Mouse (Mus musculus) kidney, adult 18-20 months (tissue): ENCODE measurements around the gene Fabp6.

Source experiments
- DNase-seq: peaks from one replicate; pipeline ENCODE4 v3.0.0; 2021

Gene Fabp6

DNA sequence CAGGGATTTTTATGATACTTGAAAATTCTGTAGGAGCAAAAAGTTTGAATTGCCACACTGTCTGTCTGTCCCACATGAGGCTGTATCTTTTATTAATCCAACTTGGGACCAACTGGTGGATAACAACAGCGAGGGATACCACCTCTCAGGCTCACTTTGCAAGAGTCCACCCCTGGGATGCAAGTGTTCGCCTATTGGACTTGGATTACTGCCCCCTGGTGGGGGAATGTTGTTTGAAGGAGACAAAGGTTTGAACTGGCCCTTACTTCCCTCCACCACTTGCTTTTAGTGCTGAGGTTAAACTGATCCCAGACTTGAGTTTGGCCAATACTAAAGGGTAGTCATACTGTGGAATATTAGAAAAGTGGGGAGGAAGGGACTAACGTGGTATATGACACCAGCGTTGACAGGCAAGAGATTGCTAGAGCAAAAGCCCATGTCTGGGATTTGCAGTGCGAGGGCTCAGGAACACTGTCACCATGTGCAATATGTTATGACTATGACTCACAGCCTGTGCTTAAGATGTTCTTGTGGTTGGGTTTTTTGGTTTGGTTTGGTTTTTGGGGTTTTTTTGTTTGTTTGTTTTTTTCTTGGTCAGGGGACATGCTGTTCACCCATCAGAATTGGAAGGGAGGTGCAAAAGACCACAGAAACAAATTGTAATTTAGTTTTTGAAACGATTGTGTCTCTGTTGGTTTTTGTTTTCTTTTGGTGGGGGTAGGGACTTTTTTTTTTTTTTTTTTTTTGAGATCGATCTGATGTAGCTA lies 14.8 kb downstream of the Fabp6 start, which contains the start of gene 4933415A04Rik:
TSS of gene 4933415A04Rik (plus strand) at position 717 of the 767 bp plus-strand sequence.
- DNase-seq = peak; percentile 74

DNA sequence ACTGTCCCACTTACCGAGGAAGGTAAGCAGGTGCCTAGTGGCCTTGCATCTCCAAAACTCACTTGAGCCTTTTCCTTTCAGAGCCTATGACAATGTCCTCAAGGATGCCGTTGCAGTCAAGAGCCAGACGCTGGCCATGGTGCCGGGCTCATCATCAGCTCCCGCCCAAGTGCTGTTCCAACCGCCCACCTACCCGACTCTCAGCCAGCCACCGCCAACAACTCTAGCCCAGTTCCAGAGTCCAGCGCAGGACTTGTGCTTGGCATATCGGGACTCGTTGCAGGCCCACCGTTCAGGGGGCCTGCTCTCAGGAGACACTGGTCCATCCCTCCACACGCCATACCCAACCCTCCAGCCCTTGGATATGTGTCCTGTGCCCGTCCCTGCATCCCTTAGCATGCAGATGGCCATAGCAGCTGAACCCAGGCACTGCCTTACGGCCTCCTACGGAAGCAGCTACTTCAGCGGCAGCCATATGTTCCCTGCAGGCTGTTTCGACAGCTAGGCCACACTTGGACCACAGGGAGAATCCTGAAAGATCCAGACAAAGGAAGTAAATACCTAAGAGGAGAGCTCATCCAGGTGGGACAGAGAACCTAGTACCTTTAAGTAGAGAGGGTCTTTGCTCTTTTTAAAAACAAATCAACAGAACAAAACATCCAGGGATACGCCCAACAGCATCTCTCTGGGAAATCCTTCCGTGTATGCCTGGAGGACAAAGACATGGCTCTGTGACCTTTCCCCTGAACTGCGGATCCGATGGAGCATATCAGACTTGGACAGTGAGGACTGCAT lies 15.9 kb downstream of the Fabp6 start:
- DNase-seq = no peak

DNA sequence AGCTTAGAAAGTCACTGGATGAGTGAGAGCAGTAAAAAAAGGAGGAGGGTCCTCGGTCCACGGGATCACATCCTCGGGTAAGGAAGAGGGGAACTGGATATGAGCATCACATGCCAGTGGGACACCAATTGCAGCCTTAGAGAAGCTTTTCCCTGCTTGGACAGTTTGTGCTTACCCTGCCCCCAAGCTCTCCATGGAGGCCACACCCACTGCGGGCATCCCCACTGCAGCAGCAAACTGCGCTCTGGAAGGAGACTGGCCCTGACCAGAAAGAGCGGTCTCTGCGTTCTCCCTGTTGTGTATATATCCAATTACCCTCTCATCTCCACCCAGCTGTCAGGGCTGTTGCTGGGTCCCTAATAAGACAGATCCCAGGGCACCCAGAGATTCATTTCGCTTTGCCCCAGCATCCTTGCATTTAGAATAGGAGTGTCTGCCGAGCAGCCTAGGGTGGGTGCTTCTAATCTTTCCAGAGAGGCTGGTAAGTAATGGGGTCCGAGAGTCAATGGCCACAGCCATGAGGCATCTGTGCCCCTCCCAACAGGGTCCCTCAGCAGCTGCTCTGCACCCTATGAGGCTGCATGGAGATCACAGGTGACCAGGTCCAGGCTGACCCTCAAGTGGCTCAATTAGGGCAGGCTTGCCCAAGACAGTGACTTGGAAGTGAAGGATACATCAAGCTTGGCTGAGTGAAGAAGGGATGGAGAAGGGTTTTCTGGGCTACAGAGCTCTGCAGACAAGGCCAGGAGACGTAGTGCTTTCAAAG lies 23.4 kb downstream of the Fabp6 start:
- DNase-seq = no peak

DNA sequence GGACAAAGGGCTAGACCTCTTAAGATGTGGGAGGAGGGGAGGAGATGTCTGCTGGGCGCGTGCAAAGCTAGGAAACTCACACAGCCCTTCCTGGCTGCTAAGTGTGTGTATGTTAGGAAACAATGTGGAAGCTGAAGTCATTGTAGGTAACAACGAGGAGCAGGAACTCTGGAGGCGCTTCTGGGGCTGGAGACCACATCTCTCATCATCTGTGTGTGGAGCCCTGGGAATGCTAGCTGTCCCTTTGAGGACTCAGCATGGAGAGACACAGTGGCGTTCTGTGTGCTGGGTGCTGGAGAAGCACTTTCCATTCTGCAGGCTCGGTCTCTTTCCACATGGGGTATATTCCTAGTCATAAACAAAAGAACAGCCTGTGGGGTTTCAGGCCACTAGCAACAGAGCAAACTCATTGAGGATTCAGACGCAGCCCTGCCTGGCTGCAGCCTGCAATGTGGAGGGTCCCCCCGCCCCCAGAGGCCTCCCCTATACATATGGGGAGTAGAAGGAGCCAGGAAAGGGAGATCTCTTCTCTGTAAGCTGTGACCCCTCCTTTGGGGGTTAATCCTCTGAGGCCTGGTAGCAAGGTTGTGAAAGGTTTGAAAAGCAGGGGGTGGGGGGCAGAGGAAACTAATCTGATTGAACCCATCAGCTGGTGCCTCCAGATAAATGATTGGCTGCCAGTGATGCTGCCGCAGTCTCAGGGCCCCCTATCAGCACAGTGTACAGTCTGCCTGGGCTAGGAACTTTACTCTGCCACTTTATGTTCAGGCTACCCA lies 25.8 kb downstream of the Fabp6 start:
- DNase-seq = no peak

DNA sequence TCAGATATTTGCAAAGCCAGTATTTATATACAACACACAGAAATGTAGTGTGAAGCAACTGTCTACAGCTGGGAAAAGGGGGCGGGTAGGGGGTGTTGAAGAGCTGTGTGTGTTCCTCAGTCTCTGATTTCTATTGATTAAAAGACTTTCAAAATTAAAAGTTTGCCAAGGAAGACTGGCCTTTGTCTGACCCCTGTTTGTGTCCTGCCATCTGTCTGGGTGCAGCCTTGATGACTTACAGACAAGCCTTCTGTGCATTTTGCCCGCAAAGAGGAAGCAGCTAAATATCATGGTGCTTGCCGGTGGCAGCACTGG lies 26.3 kb downstream of the Fabp6 start:
- no peak for DNase-seq

DNA sequence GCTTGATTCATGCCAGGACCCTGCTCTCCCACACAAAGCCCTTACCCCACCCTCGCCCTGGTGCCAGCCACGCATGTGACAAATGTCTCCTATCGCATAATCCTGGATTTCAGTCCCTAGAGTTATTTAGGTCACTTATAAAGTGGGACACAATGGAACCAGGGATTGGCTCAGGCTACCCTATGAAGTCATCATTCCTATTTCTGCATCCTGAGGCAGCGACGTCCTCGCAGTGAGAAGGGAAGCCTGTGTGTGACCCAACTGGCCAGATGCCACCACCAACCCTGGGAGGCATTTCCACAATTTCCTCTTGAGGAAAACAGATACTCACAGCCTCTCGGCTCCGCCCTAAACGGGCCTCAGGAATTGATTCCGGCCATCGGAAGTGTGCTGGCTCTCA lies 31.7 kb downstream of the Fabp6 start:
- peak; percentile 78 for DNase-seq

DNA sequence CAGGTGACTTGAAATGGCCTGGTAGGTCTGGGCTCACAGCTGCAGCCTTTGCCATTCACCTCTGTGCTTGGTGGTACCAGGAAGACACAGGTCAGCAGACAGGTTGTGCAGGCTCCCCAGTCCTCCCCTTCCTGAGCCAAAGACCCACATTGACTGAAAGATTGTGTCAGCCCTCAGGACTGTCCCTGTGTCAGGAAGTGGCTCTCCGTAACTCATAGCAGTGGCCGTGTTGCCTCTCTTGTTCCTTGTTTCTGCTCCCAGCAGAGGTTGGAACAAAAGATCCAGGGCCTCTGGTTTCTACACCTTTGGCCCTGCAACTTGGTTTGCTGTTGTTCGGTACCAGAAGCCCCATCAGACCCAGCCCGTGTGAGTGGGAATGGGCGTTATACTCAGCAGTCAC lies 32.2 kb downstream of the Fabp6 start:
- DNase-seq = no peak

DNA sequence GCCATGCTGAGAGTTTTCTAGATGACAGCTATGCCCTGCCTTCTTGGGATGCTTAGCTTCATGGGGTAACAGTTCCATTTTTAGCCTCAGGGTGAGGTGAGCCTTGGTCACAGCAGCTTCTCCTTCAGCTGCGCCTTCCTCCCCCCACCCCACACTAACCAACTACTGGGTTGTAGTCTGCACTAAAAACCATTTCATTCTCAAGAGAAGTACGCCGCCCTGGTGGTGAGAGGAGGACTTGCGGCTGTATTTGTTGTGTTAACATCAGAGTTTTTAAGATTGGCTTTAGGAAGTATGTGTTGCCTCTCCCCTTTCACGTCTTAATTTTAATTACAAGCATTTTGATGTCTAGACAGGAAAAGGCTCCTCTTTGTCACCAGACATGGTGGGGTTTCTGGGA lies 33.1 kb downstream of the Fabp6 start:
- peak; percentile 50 for DNase-seq

DNA sequence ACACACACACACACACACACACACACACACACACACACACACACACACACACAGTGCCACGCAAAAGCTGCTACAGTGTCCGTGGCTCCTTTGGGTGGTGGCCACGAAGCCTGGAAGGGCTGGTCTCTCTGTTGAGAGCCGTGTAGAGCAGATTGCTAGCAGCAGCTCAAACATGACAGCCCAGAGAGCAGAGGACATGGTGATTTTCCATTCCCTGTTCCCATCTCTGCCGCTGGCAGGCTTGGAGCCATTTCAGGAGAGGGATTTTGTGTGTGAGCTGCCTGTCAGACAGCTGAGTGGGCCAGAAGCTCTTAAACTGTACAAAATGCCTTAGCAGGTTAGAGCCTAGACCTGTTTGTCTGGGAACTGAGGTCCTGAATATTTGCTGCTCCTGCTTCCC lies 34.6 kb downstream of the Fabp6 start:
- no peak for DNase-seq

DNA sequence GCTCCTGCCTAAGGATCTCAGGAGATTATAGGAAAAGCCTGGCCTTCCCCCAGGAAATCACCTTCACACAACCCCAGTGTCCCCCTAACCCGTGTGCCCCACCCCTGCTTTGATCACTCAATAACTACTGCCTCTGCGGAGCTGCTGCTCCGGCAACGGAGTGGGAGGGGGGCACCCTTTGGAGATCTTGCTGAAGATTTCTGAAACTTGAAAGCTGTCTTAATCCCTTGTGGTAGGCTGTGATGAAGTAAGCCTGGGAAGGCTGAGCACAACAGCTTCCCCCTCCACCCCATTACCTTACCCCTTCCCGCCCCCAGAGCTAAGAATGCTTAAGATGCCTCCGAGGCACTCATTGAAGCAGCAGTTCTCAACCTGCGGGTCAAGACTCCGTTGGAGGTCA lies 35.5 kb downstream of the Fabp6 start:
- no peak for DNase-seq

DNA sequence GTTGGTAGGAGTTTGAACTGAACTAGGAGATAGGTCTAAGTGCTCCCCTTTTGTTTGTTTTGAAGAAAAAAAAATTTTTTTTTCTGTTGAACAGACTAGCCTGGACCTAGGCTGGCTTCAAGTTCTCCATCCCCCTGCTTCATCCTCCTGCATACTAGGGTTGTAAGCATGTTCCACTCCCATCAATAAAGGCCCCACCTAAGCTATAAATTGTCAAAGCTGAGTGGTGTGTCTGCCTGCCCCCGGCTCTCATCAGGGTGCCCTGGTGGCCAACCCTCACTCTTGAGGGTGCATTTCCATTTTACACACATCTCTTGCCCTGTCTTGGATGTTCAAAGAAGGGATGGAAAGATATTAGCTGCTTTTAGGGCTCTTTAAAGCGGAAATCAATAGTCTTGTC lies 35.9 kb downstream of the Fabp6 start:
- DNase-seq = no peak

DNA sequence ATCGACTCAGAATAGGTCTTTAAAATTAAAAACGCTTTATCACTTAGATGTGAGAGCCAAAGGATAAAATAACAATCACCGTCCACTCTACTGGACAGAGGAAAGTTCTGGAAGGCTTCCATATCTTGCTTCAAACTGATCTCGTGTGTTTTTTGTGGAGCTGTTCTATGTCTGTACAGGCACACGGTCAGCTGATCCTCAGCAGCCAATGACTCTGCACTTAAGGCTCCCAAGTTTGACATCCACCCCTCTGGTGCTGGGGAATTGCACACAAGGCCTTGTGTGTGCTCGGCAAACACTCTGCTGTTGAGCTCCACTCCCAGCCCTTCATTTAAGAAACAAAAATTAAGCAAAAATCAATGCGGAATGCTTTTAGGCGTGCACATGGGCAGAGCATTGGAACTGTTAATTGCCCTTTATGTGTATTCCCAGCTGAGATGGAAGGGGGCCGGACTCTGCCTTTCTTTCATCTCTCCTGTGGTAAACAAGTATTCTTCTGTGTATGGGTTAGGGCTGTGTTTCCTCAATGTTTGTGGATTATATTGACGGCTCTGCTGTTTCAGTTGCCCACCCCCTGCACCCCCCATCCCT lies 37.6 kb downstream of the Fabp6 start:
- no peak for DNase-seq

DNA sequence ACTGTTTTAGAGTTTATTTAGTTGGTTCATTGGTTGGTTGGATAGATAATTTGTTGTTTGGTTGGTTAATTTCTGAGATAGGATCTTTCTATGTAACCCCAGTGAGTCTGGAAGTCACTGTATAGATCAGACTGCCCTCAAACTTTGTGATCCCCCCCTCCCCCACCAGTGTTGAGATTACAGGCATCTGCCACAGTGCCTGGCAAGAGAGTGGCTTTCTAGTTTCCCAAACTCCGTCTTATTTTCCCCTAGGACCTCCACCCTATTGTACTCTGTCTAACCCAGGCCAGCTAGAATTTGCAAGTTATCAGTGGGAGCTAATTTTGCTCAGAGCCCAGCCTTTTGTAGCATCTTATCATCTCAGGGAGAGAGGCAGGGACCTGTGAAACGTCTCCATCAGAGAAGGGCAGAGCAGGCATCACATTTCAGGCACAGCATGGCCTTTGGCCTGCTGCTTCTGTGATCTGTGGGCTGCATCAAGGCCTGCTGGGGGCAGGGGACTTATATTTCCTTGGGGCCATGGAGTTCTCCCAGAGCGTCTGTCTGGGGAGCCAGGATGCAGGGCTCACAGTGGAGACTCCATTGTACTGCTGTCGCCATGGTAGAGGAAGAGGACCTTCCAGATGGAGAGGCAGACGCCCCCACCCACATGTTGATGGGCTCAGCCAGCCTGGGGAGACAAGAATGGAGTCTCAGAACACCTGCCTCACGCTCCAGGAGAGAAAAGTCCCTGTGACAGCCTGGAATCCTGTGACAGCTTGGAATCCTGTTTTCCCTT lies 41.6 kb downstream of the Fabp6 start:
- no peak for DNase-seq

DNA sequence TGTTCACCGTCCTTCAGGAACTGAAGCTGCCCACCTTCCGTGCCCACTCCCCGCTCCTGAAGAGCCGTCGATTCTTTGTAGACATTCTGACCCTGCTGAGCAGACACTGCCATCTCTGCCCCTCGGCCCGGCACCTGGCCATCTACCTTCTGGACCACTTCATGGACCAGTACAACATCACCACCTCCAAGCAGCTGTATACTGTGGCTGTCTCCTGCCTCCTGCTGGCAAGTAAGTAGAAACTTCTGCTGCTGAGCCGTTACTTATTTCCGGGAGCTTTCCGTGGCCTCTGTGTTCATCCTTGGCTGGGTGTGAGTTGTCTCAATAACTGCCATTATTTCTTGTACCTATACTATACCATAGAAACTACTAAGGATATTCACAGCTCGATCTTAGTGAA lies 44.8 kb downstream of the Fabp6 start:
- no peak for DNase-seq

DNA sequence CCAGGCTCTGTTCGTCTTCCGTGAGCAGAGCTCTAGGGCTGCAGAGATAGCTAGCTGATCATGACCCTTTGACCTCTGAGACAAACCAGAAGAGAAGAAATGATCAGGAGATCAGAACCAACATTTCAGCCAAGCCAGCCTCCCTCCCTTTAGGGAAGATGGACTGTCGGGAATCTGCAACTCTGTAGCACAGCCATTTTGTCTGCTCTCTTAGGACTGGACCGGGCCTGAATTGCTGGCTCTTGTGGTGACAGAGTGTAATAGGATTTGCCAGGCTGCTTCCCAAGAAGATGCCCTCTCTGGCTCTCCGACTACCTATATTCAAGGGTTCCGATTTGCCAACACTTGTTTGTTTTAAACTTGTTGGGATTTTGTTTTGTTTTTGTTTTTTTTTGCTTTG lies 48.7 kb downstream of the Fabp6 start:
- DNase-seq = no peak

DNA sequence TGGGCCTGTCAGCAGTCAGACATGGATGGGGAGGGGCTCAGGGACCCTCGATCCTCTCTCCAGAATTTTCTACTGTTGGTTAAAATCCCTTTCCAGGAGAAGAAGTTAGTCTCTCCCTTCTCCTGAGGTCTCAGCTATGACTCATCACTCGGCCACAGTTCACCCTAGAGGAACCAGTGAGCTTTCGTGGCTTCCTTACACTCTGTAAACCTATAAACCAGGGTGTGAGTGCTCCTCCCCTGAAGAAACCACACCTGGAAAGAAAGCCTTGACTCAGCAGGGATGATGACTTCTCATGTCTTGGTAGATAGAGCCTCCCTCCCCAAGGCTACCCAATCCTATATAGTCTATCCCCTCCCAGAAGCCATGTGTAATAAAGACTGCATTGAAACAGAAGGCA lies 49.6 kb downstream of the Fabp6 start:
- DNase-seq = no peak

DNA sequence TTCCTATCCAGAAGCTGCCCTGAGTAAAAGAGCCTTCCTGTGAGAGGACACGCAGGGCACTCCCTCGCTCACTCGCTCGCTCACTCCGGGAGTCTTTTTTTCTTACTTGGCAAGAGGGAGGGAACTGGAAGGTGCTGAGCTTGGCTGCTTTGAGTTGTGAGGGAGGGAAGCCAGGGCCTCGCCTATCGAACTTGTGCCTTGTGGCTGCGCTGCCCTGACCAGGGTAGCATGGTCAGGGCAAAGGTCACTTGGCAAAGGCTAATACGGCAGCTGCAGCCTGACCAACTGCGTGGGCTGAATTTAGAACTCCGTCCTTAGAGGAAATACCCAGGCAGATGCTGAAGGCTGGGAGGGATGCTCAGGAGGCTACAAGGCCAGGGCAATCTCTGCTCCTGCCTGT lies 51.6 kb downstream of the Fabp6 start:
- DNase-seq = peak; percentile 69

DNA sequence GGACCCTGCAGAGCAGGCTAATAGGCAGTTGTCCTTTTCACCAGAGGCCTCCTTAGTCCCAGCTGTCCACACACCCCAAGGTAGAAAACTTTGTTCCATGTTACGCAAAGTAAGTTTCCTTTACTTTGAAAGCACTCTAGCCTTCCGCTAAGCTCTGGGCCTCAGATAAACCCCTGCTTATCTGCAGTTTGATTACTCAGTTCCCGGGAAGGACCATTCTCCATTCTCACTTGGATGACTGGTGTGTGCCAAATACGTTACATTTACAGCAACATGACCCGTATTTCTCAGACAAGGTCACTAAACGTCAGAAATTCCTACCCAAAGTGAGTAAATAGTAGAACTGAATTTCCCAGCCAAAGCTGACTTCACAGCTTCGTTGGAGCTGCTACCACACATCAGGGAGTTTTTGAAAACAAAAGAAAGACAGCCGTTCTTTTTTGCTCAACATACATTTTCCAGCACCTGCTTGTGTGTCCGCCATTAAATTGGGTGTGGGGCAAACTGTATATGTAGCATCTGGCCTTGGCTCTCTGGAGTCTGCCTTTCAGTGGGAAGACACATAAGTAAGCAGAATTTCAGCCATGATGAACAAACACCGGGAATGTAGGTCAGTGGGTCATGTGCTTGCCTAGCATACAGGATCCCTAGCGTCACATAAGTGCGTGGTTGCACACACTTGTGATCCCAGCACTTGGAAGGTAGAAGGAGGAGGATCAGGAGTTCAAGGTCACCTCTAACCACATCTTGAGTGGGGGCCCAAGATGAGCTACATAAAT lies 52.5 kb downstream of the Fabp6 start:
- DNase-seq = no peak

DNA sequence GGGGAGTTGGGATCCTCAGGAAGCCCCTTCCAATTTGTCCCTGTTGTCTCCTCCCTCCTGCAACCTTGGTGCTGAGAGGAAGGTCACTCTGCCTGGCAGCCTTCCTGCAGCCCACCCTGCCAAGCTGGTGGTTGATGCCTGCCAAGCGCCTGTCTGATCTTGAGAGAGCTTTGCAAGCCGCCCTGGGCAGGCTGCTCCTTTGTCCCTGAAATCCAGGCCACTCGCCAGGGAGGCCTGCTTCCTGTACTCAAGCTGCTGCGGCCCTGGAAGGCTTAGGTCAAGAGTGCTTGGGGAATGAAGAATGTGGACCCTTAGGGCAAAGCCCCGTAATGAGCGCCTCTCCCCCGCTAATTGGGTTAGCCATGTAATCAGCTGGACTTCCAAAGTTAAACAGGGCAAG lies 53.2 kb downstream of the Fabp6 start:
- peak; percentile 27 for DNase-seq

DNA sequence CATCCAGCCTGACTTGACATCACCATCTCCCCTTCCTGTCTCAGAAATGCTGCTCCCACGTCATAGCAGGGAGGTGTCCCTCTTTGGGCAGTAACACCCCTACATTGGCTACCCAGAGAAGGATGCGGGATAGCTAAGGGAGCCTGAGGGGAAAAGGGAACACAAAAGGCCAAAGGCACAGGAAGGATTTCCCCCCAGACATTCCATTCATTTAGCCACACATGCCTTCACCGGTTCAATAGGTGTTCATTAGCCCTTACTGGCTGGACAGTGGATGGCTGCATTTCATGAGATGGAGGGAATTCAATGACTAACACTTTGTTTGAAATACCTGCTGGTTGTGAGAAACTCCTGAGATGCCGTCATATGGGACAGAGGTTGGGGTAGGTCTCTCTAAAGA lies 54.7 kb downstream of the Fabp6 start:
- no peak for DNase-seq
